Mouse (Mus musculus) activated CD4-positive, CD25-positive, alpha-beta regulatory T cell, adult 4 months (primary cell): ENCODE measurements around the gene Acot5. TPM values are rescaled to one million over a fixed set of nuclear protein-coding genes. Genes with fewer than 3 reads are reported as not detected.

ENCODE experiments used
- polyA plus RNA-seq, 2 experiments: library from polyadenylated mRNA; unstranded; fragments of 100-300 nt; shearing (Covaris generic); gene quantifications; one replicate each; pipeline ENCODE4 v1.2.1; 2017

The Acot5 gene
- polyA plus RNA-seq, 2 experiments from 2014 or later = not detected

Other genes starting within 250 kb of the Acot5 start
- gene Numb, start 147.4 kb upstream of the Acot5 start, polyA plus RNA-seq = 10 to 100 TPM; 27.8 to 34.9 TPM
- 1 to 10 TPM; 1.2 to 2.0 TPM for gene Riox1, start 118.7 kb upstream of the Acot5 start, polyA plus RNA-seq
- gene Heatr4, start 84.5 kb upstream of the Acot5 start, polyA plus RNA-seq = not detected
- 10 to 100 TPM; 24.2 to 34.4 TPM for gene Acot2, start 81.5 kb upstream of the Acot5 start, polyA plus RNA-seq
- gene Acot1, start 59.8 kb upstream of the Acot5 start, polyA plus RNA-seq = not detected
- not detected for gene Acot4, start 30.9 kb upstream of the Acot5 start, polyA plus RNA-seq
- gene Gm49366, start 30.4 kb upstream of the Acot5 start, polyA plus RNA-seq = not detected
- not detected for gene Acot3, start 17.2 kb upstream of the Acot5 start, polyA plus RNA-seq
- under 1 TPM; 0.61 to 0.89 TPM for gene Acot6, start 31.3 kb downstream of the Acot5 start, polyA plus RNA-seq
- gene Dnal1, start 45.0 kb downstream of the Acot5 start, polyA plus RNA-seq = under 1 TPM in 1 of 2 experiments, not detected in 1; 0.81 TPM
- gene Pnma1, start 79.2 kb downstream of the Acot5 start, polyA plus RNA-seq = not detected
- 1 to 10 TPM; 6.8 to 7.1 TPM for gene Elmsan1, start 149.6 kb downstream of the Acot5 start, polyA plus RNA-seq
- 10 to 100 TPM; 41.0 to 42.5 TPM for gene Ptgr2, start 215.9 kb downstream of the Acot5 start, polyA plus RNA-seq
- 10 to 100 TPM; 41.1 to 54.8 TPM for gene Zfp410, start 247.5 kb downstream of the Acot5 start, polyA plus RNA-seq